Mouse (Mus musculus) ovary, postnatal 10 days (tissue): ENCODE data around the gene Fnd3c2.
"Not testable (repeated sequence)": the region's sequence is repeated elsewhere in the genome, so short reads cannot be mapped to it uniquely, and the experiment has no call there.

Experiments used
- DNase-seq: peaks from one replicate; pipeline ENCODE4 v3.0.0; 2022; ENCODE audit warnings: low spot score

The Fnd3c2 gene

GRCm38 (mm10) chrX:106255276-106255675 lies at the start of gene Fnd3c2:
Gene Fnd3c2 (minus strand): TSS chrX:106255376.
- DNase-seq, result no peak

- no peak for DNase-seq
Measured at GRCm38 (mm10) chrX:106284441-106284840, 29.3 kb upstream of the Fnd3c2 start.

GRCm38 (mm10) chrX:106221058-106221457 lies 34.1 kb downstream of the Fnd3c2 start, which contains the start of gene Taf9b:
Gene Taf9b (minus strand): TSS chrX:106221158.
- DNase-seq, result no peak

GRCm38 (mm10) chrX:106219171-106220032 lies 35.8 kb downstream of the Fnd3c2 start:
- DNase-seq, result peak; percentile 45

- no peak for DNase-seq
Measured at GRCm38 (mm10) chrX:106209100-106209499, 46.1 kb downstream of the Fnd3c2 start.

GRCm38 (mm10) chrX:106198904-106199303 lies 56.3 kb downstream of the Fnd3c2 start:
- DNase-seq, result no peak

GRCm38 (mm10) chrX:106197308-106197707 lies 57.9 kb downstream of the Fnd3c2 start:
- DNase-seq, result no peak

- DNase-seq, result not testable (repeated sequence)
Measured at GRCm38 (mm10) chrX:106194361-106194760, 60.8 kb downstream of the Fnd3c2 start.

- DNase-seq, result no peak
Measured at GRCm38 (mm10) chrX:106190091-106190490, 65.1 kb downstream of the Fnd3c2 start.

- no peak for DNase-seq
Measured at GRCm38 (mm10) chrX:106189356-106189755, 65.8 kb downstream of the Fnd3c2 start.

GRCm38 (mm10) chrX:106187737-106188136 lies 67.4 kb downstream of the Fnd3c2 start:
- DNase-seq, result no peak

GRCm38 (mm10) chrX:106186713-106187649 lies 68.2 kb downstream of the Fnd3c2 start, which contains the start of gene Pgk1:
Gene Pgk1 (plus strand): TSS chrX:106187100.
- peak; percentile 29 for DNase-seq

GRCm38 (mm10) chrX:106185706-106186105 lies 69.5 kb downstream of the Fnd3c2 start:
- no peak for DNase-seq
